Mouse (Mus musculus): ENCODE results near the gene Stt3a. TPM values are rescaled to one million over a fixed set of nuclear protein-coding genes. Genes with fewer than 3 reads are reported as not detected.

Gene Stt3a
- polyA plus RNA-seq, 1 experiment from 2014 or later = 214 TPM

DNA sequence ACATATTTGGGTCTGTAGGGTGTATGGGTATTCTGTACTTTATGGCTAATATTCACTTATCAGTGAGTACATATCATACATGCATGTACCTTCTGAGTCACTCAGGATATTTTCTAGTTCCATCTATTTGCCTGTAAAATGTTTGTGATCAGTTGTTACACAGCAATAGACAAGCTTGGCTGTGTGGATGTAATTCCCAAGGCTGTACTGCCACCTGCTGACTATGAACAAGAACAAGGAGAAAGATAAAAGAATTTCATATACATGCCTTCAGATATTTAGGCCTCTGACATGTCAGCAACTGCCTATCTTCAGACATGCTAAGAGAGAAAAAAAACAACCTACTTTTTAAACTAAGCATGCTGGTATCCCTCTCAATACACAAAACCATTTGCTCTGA lies 80.2 kb downstream of the Stt3a start:
- Histone ChIP-seq H3K27me3 (ENCODE audit: insufficient read depth, poor library complexity, severe bottlenecking) (no peaks in the 10 kb centered on the region), H3K27ac (no peak overlapping the region), H3K9me3 (no peaks in the 10 kb centered on the region), H3K4me1 (no peaks in the 10 kb centered on the region), H3K4me3 (no peak overlapping the region), H3K36me3 (no peaks in the 10 kb centered on the region)
- DNase-seq (ENCODE audit: low spot score) = no peak

DNA sequence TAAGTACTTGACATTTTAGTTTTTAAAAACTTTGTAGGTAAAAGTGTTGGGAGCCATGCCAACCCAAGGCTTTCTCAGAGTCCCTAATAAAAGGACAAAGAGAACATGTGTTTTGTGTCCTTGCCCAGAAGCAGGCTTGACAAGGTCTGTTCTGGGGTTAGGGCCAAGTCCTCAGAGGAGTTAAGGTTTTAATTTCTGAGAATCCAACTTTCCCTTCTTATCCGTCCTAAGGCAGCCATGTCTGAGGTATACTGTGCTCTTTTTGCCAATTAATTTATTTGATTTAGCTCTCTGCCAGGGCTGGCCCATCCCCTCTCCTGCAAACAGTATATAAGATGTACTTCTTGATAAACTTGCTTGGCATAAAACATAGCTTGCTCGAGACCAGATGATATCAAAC lies 86.1 kb downstream of the Stt3a start:
- Histone ChIP-seq H3K4me3 (no peak overlapping the region), H3K27ac (no peak overlapping the region), H3K9me3 (no peaks in the 10 kb centered on the region), H3K27me3 (ENCODE audit: insufficient read depth, poor library complexity, severe bottlenecking) (no peaks in the 10 kb centered on the region), H3K4me1 (no peaks in the 10 kb centered on the region), H3K36me3 (no peaks in the 10 kb centered on the region)
- 71% methylated on average over 2 of the region's 2 CpGs for WGBS
- no peak for DNase-seq (ENCODE audit: low spot score)

Other genes with a start within 250 kb of the Stt3a start
- not detected in 2 replicates for gene Gm5615, start 225.7 kb downstream of the Stt3a start, polyA plus RNA-seq (2016; fragmentation: Nextera tagmentation; extraction: Ambion mirVana)
- not detected in 2 replicates for gene Gm17689, start 185.0 kb downstream of the Stt3a start, polyA plus RNA-seq (2016; fragmentation: Nextera tagmentation; extraction: Ambion mirVana)
- not detected in 2 replicates for gene A630095E13Rik, start 124.3 kb downstream of the Stt3a start, polyA plus RNA-seq (2016; fragmentation: Nextera tagmentation; extraction: Ambion mirVana)
- not detected in 2 replicates for gene Acrv1, start 74.5 kb downstream of the Stt3a start, polyA plus RNA-seq (2016; fragmentation: Nextera tagmentation; extraction: Ambion mirVana)
- 26.7 and 37.6 TPM in 2 replicates for gene Chek1, start 40.6 kb downstream of the Stt3a start, polyA plus RNA-seq (2016; fragmentation: Nextera tagmentation; extraction: Ambion mirVana)
- gene Ei24, start 29.7 kb upstream of the Stt3a start, polyA plus RNA-seq (2016; fragmentation: Nextera tagmentation; extraction: Ambion mirVana) = 71.1 and 81.5 TPM in 2 replicates
- 1.9 and 3.8 TPM in 2 replicates for gene Fez1, start 54.2 kb upstream of the Stt3a start, polyA plus RNA-seq (2016; fragmentation: Nextera tagmentation; extraction: Ambion mirVana)